Mouse (Mus musculus) bone marrow macrophage, adult 2 months (primary cell): ENCODE data around the gene Rack1. TPM values are rescaled to one million over a fixed set of nuclear protein-coding genes. Genes with fewer than 3 reads are reported as not detected.
"Not testable (repeated sequence)": the region's sequence is repeated elsewhere in the genome, so short reads cannot be mapped to it uniquely, and the experiment has no call there.

Experiments
- H3K27ac ChIP-seq: 2 replicates; pipeline ENCODE4 v1.5.1; 2012; ENCODE audit warnings: low read depth, low read length; ENCODE audit not compliant: insufficient read depth
- H3K4me1 ChIP-seq: 2 replicates; pipeline ENCODE4 v1.6.1; 2012; ENCODE audit warnings: low read length; ENCODE audit not compliant: control insufficient read depth, insufficient read depth
- H3K4me3 ChIP-seq: 2 replicates; pipeline ENCODE4 v1.5.1; 2012; ENCODE audit warnings: mild to moderate bottlenecking, low read length, moderate library complexity; ENCODE audit not compliant: insufficient read depth
- CTCF ChIP-seq: IDR thresholded peaks from 2 replicates; pipeline ENCODE4 v1.5.1; 2012; ENCODE audit warnings: low read depth, mild to moderate bottlenecking, low read length, moderate library complexity
- POLR2A ChIP-seq: IDR thresholded peaks from 2 replicates; pipeline ENCODE4 v1.6.1; 2012; ENCODE audit warnings: mild to moderate bottlenecking, low read depth, low read length, borderline replicate concordance
- polyA plus RNA-seq: library from polyadenylated mRNA; stranded (reverse); fragments of >200 nt; gene quantifications from 2 replicates; pipeline ENCODE4 v1.2.4, GENCODE M21; 2012; ENCODE audit not compliant: missing spikeins, insufficient read depth, insufficient read length

Gene Rack1
- 1,563 and 1,726 TPM in 2 replicates for polyA plus RNA-seq

DNA sequence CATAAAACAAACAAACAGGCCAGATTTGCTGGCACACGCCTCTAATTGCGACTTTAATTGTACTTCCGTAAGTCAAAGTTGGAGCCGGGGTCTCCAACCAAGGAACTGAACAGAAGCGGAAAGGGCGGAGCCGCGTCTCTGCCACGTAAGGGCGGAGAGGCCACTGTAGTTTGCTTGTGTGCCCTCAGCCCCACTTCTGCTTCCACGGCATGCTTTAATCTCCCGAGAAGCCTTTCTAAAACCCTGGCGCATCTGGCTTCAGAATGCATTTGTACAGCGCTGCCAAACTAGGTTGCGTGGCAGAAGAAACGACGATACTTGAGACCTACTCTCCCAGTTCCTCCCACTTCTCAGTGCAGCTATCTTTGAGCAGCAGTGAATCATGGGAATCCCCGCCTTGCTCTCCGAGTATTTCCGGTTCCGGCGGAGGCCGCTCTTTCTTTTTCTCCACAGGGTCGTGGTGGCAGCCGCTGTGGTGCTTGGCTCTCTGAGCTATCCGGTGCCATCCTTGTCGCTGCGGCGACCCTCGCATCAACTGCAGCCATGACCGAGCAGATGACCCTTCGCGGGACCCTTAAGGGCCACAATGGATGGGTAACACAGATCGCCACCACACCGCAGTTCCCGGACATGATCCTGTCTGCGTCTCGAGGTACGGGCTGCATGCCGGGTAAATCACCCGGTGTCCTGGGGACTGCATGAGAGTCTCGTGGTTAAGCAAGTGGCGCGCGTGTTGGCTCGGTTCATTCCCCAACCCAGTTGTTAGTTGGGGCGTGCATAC, at the start of gene Rack1:
Rack1 (plus strand) TSS at position 412 of the 781 bp plus-strand sequence.
- Histone ChIP-seq H3K4me3 (peak within 1 kb of the TSS; percentile 81), H3K27ac (peak within 1 kb of the TSS; percentile 93), H3K4me1 (peaks cover 34% of the 10 kb centered on the region)
- TF ChIP-seq POLR2A: 0 out of 2 replicates have a peak, but pooled peaks have one; percentile 64
- TF ChIP-seq CTCF: no peak

DNA sequence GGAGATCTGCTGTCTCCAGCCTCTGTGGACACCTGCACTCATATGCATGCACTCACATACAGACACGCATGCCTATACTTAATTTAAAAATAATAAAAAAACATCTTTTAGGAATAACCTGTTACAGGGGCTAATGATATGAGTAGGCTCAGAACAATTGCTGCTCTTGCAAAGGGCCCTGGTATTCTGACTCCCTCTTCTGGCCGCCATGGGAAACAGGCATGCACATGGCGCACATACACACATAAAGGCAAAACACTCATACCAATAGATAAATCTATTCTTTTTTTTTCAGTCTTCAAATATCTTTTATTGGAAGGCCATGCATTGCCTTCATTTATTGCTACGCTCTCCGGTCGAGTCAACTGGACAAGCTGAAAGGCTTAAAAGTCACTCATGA, 49.7 kb upstream of the Rack1 start:
- no peak for TF ChIP-seq CTCF
- Histone ChIP-seq H3K4me3 (no peak overlapping the region), H3K4me1 (no peaks in the 10 kb centered on the region), H3K27ac (no peak overlapping the region)

DNA sequence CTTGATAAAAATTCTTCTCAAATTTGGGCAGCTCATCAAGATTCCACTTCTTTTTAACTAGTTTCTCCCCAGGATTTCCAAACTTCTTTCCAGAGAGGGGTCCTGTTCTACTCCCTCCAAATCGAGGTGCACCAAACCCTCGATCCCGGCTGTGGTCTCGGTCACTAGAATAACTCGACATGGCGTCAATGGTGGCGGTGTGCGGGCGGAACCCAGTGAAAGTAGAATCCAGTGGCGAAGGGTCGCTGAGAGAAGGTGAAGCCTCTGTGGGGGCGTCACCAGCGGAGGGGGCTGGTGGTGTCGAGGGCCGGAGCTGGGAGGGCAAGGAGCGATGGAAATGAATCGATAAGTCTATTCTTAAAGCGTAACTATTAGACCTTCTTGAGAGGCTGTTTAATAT, 46.6 kb upstream of the Rack1 start:
- not testable (repeated sequence) for H3K27ac ChIP-seq, H3K4me1 ChIP-seq, H3K4me3 ChIP-seq

DNA sequence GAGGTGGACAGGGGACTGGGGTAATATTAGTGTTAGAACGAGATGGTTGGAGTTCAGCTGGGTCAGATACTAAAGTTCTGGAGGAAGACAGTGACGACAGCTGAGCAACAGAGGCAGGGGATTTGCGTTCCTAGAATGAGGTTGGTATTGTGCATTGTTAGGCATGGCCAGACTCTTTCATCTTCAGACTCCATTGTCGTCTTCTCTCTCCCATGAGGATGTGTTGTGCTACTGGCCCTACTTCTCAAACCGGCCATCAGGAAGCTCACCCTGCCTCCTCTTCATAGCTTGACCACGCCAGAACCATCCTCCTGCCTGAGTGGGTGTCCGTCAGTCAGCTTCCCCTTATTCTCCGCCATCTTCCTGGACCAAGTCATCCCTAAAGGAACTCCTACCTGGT, 41.1 kb upstream of the Rack1 start:
- TF ChIP-seq POLR2A (no peak), CTCF (no peak)
- H3K4me1 ChIP-seq: no peaks in the 10 kb centered on the region
- H3K4me3 ChIP-seq: no peak overlapping the region
- H3K27ac ChIP-seq: no peak overlapping the region

DNA sequence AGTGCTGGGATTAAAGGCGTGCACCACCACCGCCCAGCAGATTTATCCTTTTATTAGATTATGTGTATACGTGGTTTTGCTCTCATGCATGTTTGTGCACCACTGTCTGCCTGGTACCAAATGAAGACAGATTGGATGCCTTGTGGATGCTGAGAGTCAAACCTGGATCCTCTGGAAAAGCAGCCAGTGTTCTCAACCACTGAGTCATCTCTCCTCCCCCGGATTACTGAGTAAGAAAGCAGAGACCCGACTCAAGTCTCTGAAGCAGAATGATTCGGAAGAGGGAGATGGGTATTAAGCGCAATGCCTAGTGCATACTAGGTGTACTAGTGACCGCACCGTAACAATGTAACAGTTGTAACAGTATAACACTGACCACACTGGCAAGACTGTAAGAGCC, 36.0 kb upstream of the Rack1 start:
- Histone ChIP-seq H3K4me1 (no peaks in the 10 kb centered on the region), H3K4me3 (no peak overlapping the region), H3K27ac (no peak overlapping the region)
- TF ChIP-seq POLR2A: no peak
- no peak for TF ChIP-seq CTCF

DNA sequence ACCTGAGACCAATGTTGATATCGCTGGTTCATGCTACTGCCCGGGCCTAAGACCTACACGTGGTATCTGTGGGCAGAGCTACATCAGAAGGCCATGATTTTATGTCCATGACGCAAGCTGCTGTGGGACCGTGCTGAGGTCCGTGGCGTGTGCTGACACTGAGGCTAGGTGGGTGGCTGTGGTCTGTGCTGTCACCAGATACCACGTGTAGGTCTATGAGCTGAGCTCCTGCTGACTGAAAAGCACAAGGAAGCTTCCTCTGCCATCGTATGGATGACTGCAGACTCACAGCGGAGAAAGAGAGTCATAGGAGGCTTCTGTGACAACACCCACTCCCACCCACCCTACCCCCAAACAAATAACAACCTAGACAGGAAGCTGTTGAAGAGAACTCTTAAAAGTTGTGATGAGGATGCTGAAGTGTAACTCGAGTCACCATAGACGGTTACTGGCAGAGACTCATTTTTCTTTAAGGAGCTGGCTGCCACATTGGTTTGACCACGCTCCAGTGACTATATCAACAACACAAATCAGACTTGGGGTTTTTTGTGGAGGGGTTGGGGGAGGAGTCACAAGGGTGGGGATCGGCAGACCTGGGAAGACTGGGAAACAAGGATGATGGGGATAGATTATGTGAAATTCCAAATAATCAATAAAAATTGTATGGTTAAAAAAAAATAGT, 32.8 kb upstream of the Rack1 start:
- Histone ChIP-seq H3K4me1 (no peaks in the 10 kb centered on the region), H3K4me3 (no peak overlapping the region), H3K27ac (no peak overlapping the region)
- TF ChIP-seq CTCF (no peak), POLR2A (no peak)

DNA sequence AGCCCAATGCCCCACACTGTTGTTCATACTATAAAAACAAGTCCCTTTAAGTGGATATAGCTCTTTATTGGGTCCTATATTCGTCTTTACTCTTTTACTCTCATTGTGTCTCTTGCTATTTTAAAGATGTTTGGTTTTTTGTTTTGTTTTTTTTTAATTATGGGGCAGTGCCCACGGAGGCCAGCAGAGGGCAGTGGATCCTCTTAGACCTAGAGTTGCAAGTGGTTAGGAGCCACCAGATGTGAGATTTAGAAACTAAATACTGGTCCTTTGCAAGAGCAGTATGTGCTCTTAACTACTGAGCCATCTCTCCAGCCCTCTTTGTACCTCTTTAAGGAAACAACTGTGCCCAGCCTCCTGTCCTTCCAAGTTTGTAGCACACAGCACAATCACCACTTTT, 28.4 kb upstream of the Rack1 start:
- no peak for TF ChIP-seq POLR2A
- TF ChIP-seq CTCF: peak; percentile 66
- H3K4me3 ChIP-seq: no peak overlapping the region
- no peak overlapping the region for H3K27ac ChIP-seq
- no peaks in the 10 kb centered on the region for H3K4me1 ChIP-seq

DNA sequence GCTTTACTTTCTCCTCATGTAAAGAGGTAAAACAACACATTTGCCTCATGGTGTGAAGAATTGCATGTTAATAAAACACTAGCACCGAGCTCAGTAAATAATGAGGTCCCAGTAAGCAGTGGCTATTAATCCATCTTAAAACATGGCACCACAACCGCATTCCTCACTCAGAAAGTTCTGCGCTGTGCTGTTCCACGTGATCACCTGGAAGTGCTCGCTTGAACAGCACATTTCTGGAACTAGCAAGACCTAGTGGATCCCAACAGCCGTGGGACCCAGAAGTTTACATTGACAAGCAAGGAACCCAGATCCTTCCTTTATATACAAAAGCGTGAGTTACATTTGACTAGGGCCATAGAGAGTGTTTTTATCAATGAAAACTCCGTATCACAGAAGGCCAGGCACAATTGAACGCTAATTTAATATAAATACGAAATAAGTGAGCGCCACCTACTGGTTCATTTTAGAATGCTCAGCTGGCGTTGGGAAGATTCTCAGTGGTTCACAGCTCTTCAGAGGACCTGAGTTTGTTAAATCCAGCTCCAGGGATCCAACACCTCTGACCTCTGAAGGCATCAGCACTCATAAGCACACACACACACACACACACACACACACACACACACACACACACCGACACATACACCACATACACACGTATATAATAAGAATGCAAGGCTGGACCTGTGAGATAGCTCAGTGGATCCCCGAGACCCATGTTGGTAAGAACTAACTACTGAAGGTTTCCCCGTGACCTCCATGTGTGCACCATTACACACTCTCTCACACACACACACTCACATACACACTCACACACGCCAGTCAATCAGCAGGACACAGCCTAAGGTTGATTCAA, 25.5 kb upstream of the Rack1 start:
- Histone ChIP-seq H3K4me3 (no peak overlapping the region), H3K4me1 (no peaks in the 10 kb centered on the region), H3K27ac (no peak overlapping the region)
- TF ChIP-seq POLR2A: no peak
- TF ChIP-seq CTCF: 0 out of 2 replicates have a peak, but pooled peaks have one; percentile 12

DNA sequence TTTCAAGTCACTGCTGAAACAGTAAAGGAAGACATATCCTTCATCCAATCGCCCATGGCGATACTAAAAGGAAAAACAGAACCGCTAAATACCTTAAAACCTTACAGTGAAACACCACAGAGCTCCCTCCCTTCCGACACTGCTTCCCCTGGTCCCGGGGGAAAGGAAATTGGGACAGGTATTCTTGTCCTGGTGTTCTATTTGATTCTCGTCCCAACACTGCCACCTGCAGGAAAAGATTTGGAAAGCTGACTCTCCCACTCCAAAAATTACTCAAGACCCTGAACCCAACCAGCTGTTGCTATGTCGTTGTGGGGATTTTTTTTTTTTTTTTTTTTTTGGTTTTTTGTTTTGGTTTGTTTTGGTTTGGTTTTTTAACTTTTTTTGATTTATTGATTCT, 24.6 kb upstream of the Rack1 start:
- no peak overlapping the region for H3K4me3 ChIP-seq
- peak; percentile 37; the same call in 1 of the 2 replicates for TF ChIP-seq CTCF
- no peak for TF ChIP-seq POLR2A

More for the DNA sequence above, 24.6 kb upstream of the Rack1 start:
- Histone ChIP-seq H3K4me1 (no peaks in the 10 kb centered on the region), H3K27ac (no peak overlapping the region)
